Mouse (Mus musculus) MEL (cell line): ENCODE data around the gene Pno1. TPM values are rescaled to one million over a fixed set of nuclear protein-coding genes. Genes with fewer than 3 reads are reported as not detected.

Experiments
- DNase-seq: peaks from one replicate; pipeline ENCODE4 v3.0.0; 2011; ENCODE audit warnings: low read depth, low spot score
- H3K27ac ChIP-seq: 2 replicates; pipeline ENCODE4 v1.5.1; 2012; ENCODE audit warnings: low read depth, mild to moderate bottlenecking, control low read depth, low read length, moderate library complexity; ENCODE audit not compliant: control insufficient read depth
- H3K27me3 ChIP-seq, 2 experiments: fragments of 150-350 bp in 1 of 2; sonication (generic) in 1 of 2; 2 replicates each; pipeline ENCODE4 v1.6.1; 2012; ENCODE audit warnings: low read length in 2 of 2, mild to moderate bottlenecking in 2 of 2, improper control_type of control experiment in 1 of 2, moderate library complexity in 1 of 2; ENCODE audit not compliant: insufficient read depth in 2 of 2, control insufficient read depth in 1 of 2
- H3K36me3 ChIP-seq, 2 experiments: 2 replicates each; pipeline ENCODE4 v1.6.1; 2012 to 2014; ENCODE audit warnings: low read length in 2 of 2, improper control_type of control experiment in 1 of 2, inconsistent platforms in 1 of 2, mild to moderate bottlenecking in 1 of 2; ENCODE audit not compliant: insufficient read depth in 2 of 2, control insufficient read depth in 1 of 2
- H3K4me1 ChIP-seq, 2 experiments: fragments of 150-350 bp in 1 of 2; sonication (generic) in 1 of 2; 2 replicates each; pipeline ENCODE4 v1.6.1; 2012; ENCODE audit warnings: low read length in 2 of 2, improper control_type of control experiment in 1 of 2, mild to moderate bottlenecking in 1 of 2; ENCODE audit not compliant: insufficient read depth in 2 of 2, control insufficient read depth in 1 of 2
- H3K4me3 ChIP-seq, 2 experiments: fragments of 150-350 bp in 1 of 2; sonication (generic) in 1 of 2; 2 replicates each; pipeline ENCODE4 v1.5.1; 2012; ENCODE audit warnings: low read depth in 2 of 2, low read length in 2 of 2, mild to moderate bottlenecking in 2 of 2, moderate library complexity in 2 of 2, control low read depth in 1 of 2, improper control_type of control experiment in 1 of 2; ENCODE audit not compliant: control insufficient read depth in 1 of 2, insufficient read depth in 1 of 2
- H3K79me2 ChIP-seq: 2 replicates; pipeline ENCODE4 v1.6.1; 2012; ENCODE audit warnings: mild to moderate bottlenecking, low read length, moderate library complexity; ENCODE audit not compliant: control insufficient read depth, poor library complexity, insufficient read depth
- H3K9ac ChIP-seq: 2 replicates; pipeline ENCODE4 v1.6.1; 2012; ENCODE audit warnings: low read depth, mild to moderate bottlenecking, control low read depth, low read length, moderate library complexity; ENCODE audit not compliant: control insufficient read depth, poor library complexity, severe bottlenecking
- H3K9me3 ChIP-seq: fragments of 150-350 bp; sonication (generic); replicated peaks from 2 replicates; pipeline ENCODE4 v1.6.1; 2012; ENCODE audit warnings: mild to moderate bottlenecking, low read length, improper control_type of control experiment, moderate library complexity; ENCODE audit not compliant: insufficient read depth
- CTCF ChIP-seq, 3 experiments: IDR thresholded peaks in 2 of 3; conservative IDR thresholded peaks in 1 of 3; 2 replicates each; pipeline ENCODE4 v1.5.1; 2011 to 2012; ENCODE audit warnings: low read length in 3 of 3, low read depth in 2 of 3, mild to moderate bottlenecking in 2 of 3, improper control_type of control experiment in 1 of 3, inconsistent platforms in 1 of 3, mixed read lengths in 1 of 3, moderate library complexity in 1 of 3; ENCODE audit not compliant: control insufficient read depth in 1 of 3, insufficient read depth in 1 of 3, poor library complexity in 1 of 3, severe bottlenecking in 1 of 3
- HCFC1 ChIP-seq: IDR thresholded peaks from 2 replicates; pipeline ENCODE4 v1.6.1; 2012; ENCODE audit warnings: low read depth, mild to moderate bottlenecking, inconsistent platforms, low read length, improper control_type of control experiment, moderate library complexity
- KAT2A ChIP-seq: conservative IDR thresholded peaks from 2 replicates; pipeline ENCODE4 v1.6.1; 2012; ENCODE audit warnings: low read depth, low read length, improper control_type of control experiment, inconsistent platforms
- MAX ChIP-seq: IDR thresholded peaks from 2 replicates; pipeline ENCODE4 v1.6.1; 2011; ENCODE audit warnings: low read length, improper control_type of control experiment
- MAZ ChIP-seq: IDR thresholded peaks from 2 replicates; pipeline ENCODE4 v1.6.1; 2012; ENCODE audit warnings: low read depth, mild to moderate bottlenecking, inconsistent platforms, low read length, improper control_type of control experiment
- MEF2A ChIP-seq: IDR thresholded peaks from 2 replicates; pipeline ENCODE4 v1.6.1; 2014; ENCODE audit warnings: low read depth, mild to moderate bottlenecking, inconsistent platforms, low read length, improper control_type of control experiment; ENCODE audit not compliant: poor library complexity, insufficient replicate concordance, severe bottlenecking; ENCODE audit errors: extremely low read depth
- NELFE ChIP-seq: IDR thresholded peaks from 2 replicates; pipeline ENCODE4 v1.6.1; 2011; ENCODE audit warnings: low read depth, low read length, improper control_type of control experiment
- NRF1 ChIP-seq: IDR thresholded peaks from 2 replicates; pipeline ENCODE4 v1.6.1; 2014; ENCODE audit warnings: low read depth, mild to moderate bottlenecking, inconsistent platforms, low read length, improper control_type of control experiment, moderate library complexity; ENCODE audit not compliant: poor library complexity, insufficient read depth, severe bottlenecking
- POLR2AphosphoS2 ChIP-seq: IDR thresholded peaks from 2 replicates; pipeline ENCODE4 v1.6.1; 2011; ENCODE audit warnings: low read length, improper control_type of control experiment
- TAL1 ChIP-seq: IDR thresholded peaks from 2 replicates; pipeline ENCODE4 v1.6.1; 2012; ENCODE audit warnings: mild to moderate bottlenecking, inconsistent platforms, low read length, moderate library complexity, mixed read lengths
- USF2 ChIP-seq, 2 experiments: IDR thresholded peaks; 2 replicates each; pipeline ENCODE4 v1.6.1; 2011 to 2012; ENCODE audit warnings: improper control_type of control experiment in 2 of 2, low read length in 2 of 2, borderline replicate concordance in 1 of 2, inconsistent platforms in 1 of 2, low read depth in 1 of 2, mild to moderate bottlenecking in 1 of 2; ENCODE audit not compliant: insufficient read depth in 1 of 2
- ZKSCAN1 ChIP-seq: IDR thresholded peaks from 2 replicates; pipeline ENCODE4 v1.6.1; 2012; ENCODE audit warnings: low read depth, mild to moderate bottlenecking, inconsistent platforms, low read length, improper control_type of control experiment, moderate library complexity
- ZMIZ1 ChIP-seq: IDR thresholded peaks from 2 replicates; pipeline ENCODE4 v1.6.1; 2012; ENCODE audit warnings: low read depth, mild to moderate bottlenecking, inconsistent platforms, low read length, improper control_type of control experiment, moderate library complexity
- polyA plus RNA-seq, 2 experiments: library from polyadenylated mRNA; stranded (reverse) in 1 of 2; unstranded in 1 of 2; fragments of >175 nt in 1 of 2; fragments of >200 nt in 1 of 2; gene quantifications; 2 replicates each; pipeline versions ENCODE4 v1.2.1 to v1.2.4; 2012; ENCODE audit warnings: low replicate concordance in 2 of 2, low read depth in 1 of 2; ENCODE audit not compliant: insufficient read length in 2 of 2, insufficient read depth in 1 of 2, missing spikeins in 1 of 2
- total RNA-seq: library from RNA; depleted of rRNA; stranded (reverse); fragments of 300-350 nt; gene quantifications from 2 replicates; pipeline ENCODE4 v1.2.3, GENCODE M21; 2012

The Pno1 gene
- total and polyA plus RNA-seq, 3 experiments = 64.4 to 1,147 (median 121) TPM

- no peak for DNase-seq
- H3K36me3 ChIP-seq = peaks cover 0 to 41% of the 10 kb centered on the region in 2 experiments; a peak in 3 of 4 replicates
- H3K27ac ChIP-seq = no peak overlapping the region
- H3K79me2 ChIP-seq = peaks cover 2% of the 10 kb centered on the region; the same call in 1 of the 2 replicates
- H3K4me3 ChIP-seq = no peak overlapping the region
- no peaks in the 10 kb centered on the region for H3K4me1 ChIP-seq
- no peaks in the 10 kb centered on the region for H3K9me3 ChIP-seq
- H3K27me3 ChIP-seq = no peaks in the 10 kb centered on the region
- H3K9ac ChIP-seq = no peak overlapping the region
- TF ChIP-seq CTCF (IDR thresholded peaks at IDR 0.05 in 2 of 3, conservative IDR thresholded peaks at IDR 0.05 in 1 of 3; ENCODE audit: control insufficient read depth in 1 of 3, insufficient read depth in 1 of 3, low read depth in 2 of 3, low read length in 3 of 3, poor library complexity in 1 of 3, severe bottlenecking in 1 of 3) (no peak), POLR2AphosphoS2 (peak; percentile 64; the same call in 1 of the 2 replicates), ZMIZ1 (0 out of 2 replicates have a peak, but pooled peaks have one; percentile 25), KAT2A (no peak)
Measured at GRCm38 (mm10) chr11:17202481-17202880, 8.9 kb downstream of the Pno1 start.

DNA sequence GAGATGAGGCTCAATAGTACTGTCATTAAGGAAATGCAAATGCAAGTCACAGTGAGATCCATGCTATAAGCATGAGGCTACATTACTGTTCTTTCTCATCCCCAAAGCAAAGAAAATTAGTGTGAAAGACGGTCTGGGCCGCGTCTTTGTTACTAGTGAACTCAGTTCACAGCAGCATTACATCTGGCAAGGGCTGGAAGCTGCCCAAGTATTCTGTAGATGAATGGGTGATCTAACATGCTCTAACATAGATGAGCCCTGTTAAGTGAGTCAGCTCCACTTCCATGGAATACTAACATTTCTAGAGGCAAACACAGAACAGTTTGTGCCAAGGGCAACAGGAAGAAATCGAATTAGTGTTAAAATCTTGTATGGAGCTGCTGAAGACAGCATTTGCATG is 10.4 kb downstream of the Pno1 start:
- no peak overlapping the region for H3K27ac ChIP-seq
- no peak overlapping the region for H3K9ac ChIP-seq
- no peaks in the 10 kb centered on the region for H3K9me3 ChIP-seq
- no peak overlapping the region for H3K4me3 ChIP-seq
- peaks cover 0 to 36% of the 10 kb centered on the region in 2 experiments; a peak in 3 of 4 replicates for H3K36me3 ChIP-seq
- no peaks in the 10 kb centered on the region for H3K79me2 ChIP-seq
- no peak for DNase-seq
- TF ChIP-seq POLR2AphosphoS2 (no peak; the same call in none of the 2 replicates), MAZ (no peak), ZMIZ1 (no peak), HCFC1 (no peak), TAL1 (no peak), NELFE (no peak), MAX (no peak), ZKSCAN1 (no peak), USF2 (IDR thresholded peaks at IDR 0.05; ENCODE audit: borderline replicate concordance in 1 of 2, insufficient read depth in 1 of 2, low read depth in 1 of 2, low read length in 2 of 2) (no peak), NRF1 (no peak), MEF2A (no peak)
- no peaks in the 10 kb centered on the region for H3K4me1 ChIP-seq
- H3K27me3 ChIP-seq = no peaks in the 10 kb centered on the region
